Mouse (Mus musculus): ENCODE results near the gene Ankrd31.
A peak's percentile ranks its signal among the peaks of the same experiment; 100 is the strongest.
"Not testable (repeated sequence)": the region's sequence is repeated elsewhere in the genome, so short reads cannot be mapped to it uniquely, and the experiment has no call there.

The Ankrd31 gene

GRCm38 (mm10) chr13:96939680-96940079, 191.6 kb downstream of the Ankrd31 start:
- no peak for DNase-seq (ENCODE audit: low spot score in 2 of 2)

- not testable (repeated sequence) for DNase-seq (ENCODE audit: low spot score in 2 of 2)
These were observed 193.4 kb downstream of the Ankrd31 start for GRCm38 (mm10) chr13:96941481-96941880.

- no peak for DNase-seq (ENCODE audit: low spot score in 2 of 2)
These were observed 195.5 kb downstream of the Ankrd31 start for GRCm38 (mm10) chr13:96943571-96943970.

- DNase-seq (ENCODE audit: low spot score in 2 of 2), result no peak
These were observed 197.7 kb downstream of the Ankrd31 start for GRCm38 (mm10) chr13:96945748-96946147.

- no peak for DNase-seq (ENCODE audit: low spot score in 2 of 2)
These were observed 199.7 kb downstream of the Ankrd31 start for GRCm38 (mm10) chr13:96947722-96948121.

GRCm38 (mm10) chr13:96951880-96952279, 203.8 kb downstream of the Ankrd31 start:
- no peak for DNase-seq (ENCODE audit: low spot score in 2 of 2)

- peak; percentile 66 to 74 for DNase-seq (ENCODE audit: low spot score in 2 of 2)
These were observed 208.4 kb downstream of the Ankrd31 start for GRCm38 (mm10) chr13:96956466-96956865.

Data from natural killer cell, adult 2 months (primary cell).